Mouse (Mus musculus): ENCODE measurements around the gene Parm1.

GRCm38 (mm10) chr5:91517077-91517476, 338 bp upstream of the Parm1 start:
- TF ChIP-seq FOSL1 (IDR thresholded peaks at IDR 0.05; ENCODE audit: insufficient read depth, low read length, poor library complexity, severe bottlenecking): no peak
- TF ChIP-seq CTCF (IDR thresholded peaks at IDR 0.05; ENCODE audit: control insufficient read depth, insufficient read depth, insufficient read length): no peak
- no peak for TF ChIP-seq MYOG (IDR thresholded peaks at IDR 0.05; ENCODE audit: control insufficient read depth, extremely low read depth, insufficient read length)
- TF ChIP-seq USF1 (IDR thresholded peaks at IDR 0.05; ENCODE audit: low read depth): no peak
- TF ChIP-seq CEBPB (IDR thresholded peaks at IDR 0.05; ENCODE audit: low read depth): no peak
- TF ChIP-seq MAX (IDR thresholded peaks at IDR 0.05): no peak
- TF ChIP-seq MYOD1 (IDR thresholded peaks at IDR 0.05; ENCODE audit: control insufficient read depth, insufficient read length, low read depth): no peak

Data from C2C12 (cell line).